Mouse (Mus musculus) macrophage (primary cell): ENCODE measurements around the gene Fam160a2. TPM values are rescaled to one million over a fixed set of nuclear protein-coding genes. Genes with fewer than 3 reads are reported as not detected.
"Not testable (repeated sequence)": the region's sequence is repeated elsewhere in the genome, so short reads cannot be mapped to it uniquely, and the experiment has no call there.

Experiments used
- H3K27ac ChIP-seq: fragments of 350-480 bp; formaldehyde crosslinking; 2 replicates; pipeline ENCODE4 v1.9.0; 2021
- H3K36me3 ChIP-seq: fragments of 350-480 bp; formaldehyde crosslinking; 2 replicates; pipeline ENCODE4 v1.9.0; 2021; ENCODE audit errors: inconsistent target
- H3K4me3 ChIP-seq: fragments of 350-480 bp; formaldehyde crosslinking; 2 replicates; pipeline ENCODE4 v1.9.0; 2021; ENCODE audit errors: inconsistent target
- H3K79me2 ChIP-seq: fragments of 350-480 bp; formaldehyde crosslinking; 2 replicates; pipeline ENCODE4 v1.9.0; 2021; ENCODE audit errors: inconsistent target
- WGBS: methylation state at CpG from one replicate; pipeline ENCODE4 v1.1.7; 2026; ENCODE audit warnings: inconsistent platforms; ENCODE audit not compliant: missing documents; 5-methylcytosine and 5-hydroxymethylcytosine counted together
- polyA plus RNA-seq: library from polyadenylated mRNA; stranded (reverse); fragments of 250-400 nt; gene quantifications from 3 replicates; pipeline ENCODE4 v1.2.4, GENCODE M21; 2018; ENCODE audit warnings: inconsistent platforms

Gene Fam160a2
- polyA plus RNA-seq, 1 experiment from 2014 or later = 6.6 TPM

GRCm38 (mm10) chr7:105411874-105412632, 12.2 kb upstream of the Fam160a2 start:
- H3K36me3 ChIP-seq, H3K4me3 ChIP-seq, H3K79me2 ChIP-seq, H3K27ac ChIP-seq: not testable (repeated sequence)
- 54% methylated on average over 7 of the region's 8 CpGs for WGBS

GRCm38 (mm10) chr7:105406322-105406721, 6.5 kb upstream of the Fam160a2 start:
- 38% methylated on average over 1 of the region's 1 CpGs for WGBS
- no peak overlapping the region for H3K4me3 ChIP-seq
- no peaks in the 10 kb centered on the region for H3K79me2 ChIP-seq

GRCm38 (mm10) chr7:105404268-105404667, 4.4 kb upstream of the Fam160a2 start, which contains the start of gene Cnga4:
Cnga4 (plus strand) TSS chr7:105404568.
- Histone ChIP-seq H3K4me3 (no peak within 1 kb of the TSS), H3K79me2 (no peaks in the 10 kb centered on the region), H3K36me3 (no peaks in the 10 kb centered on the region), H3K27ac (no peak within 1 kb of the TSS)
- 90% methylated on average over 5 of the region's 5 CpGs for whole genome bisulfite sequencing

More at GRCm38 (mm10) chr7:105406322-105406721, 6.5 kb upstream of the Fam160a2 start:
- Histone ChIP-seq H3K27ac (no peak overlapping the region), H3K36me3 (no peaks in the 10 kb centered on the region)

GRCm38 (mm10) chr7:105399058-105399934, 558 bp downstream of the Fam160a2 start:
- Histone ChIP-seq H3K4me3 (peak overlapping the region; percentile 92), H3K79me2 (peaks cover 19% of the 10 kb centered on the region; the same call in 1 of the 2 replicates), H3K27ac (peak overlapping the region; percentile 82), H3K36me3 (no peaks in the 10 kb centered on the region)
- under 1% methylated on average over 25 of the region's 25 CpGs for WGBS

- Histone ChIP-seq H3K36me3 (no peaks in the 10 kb centered on the region), H3K79me2 (peaks cover 19% of the 10 kb centered on the region; the same call in 1 of the 2 replicates), H3K4me3 (no peak overlapping the region), H3K27ac (no peak overlapping the region)
These were observed 3.7 kb downstream of the Fam160a2 start for GRCm38 (mm10) chr7:105396126-105396525.

- Histone ChIP-seq H3K27ac (no peak overlapping the region), H3K36me3 (no peaks in the 10 kb centered on the region), H3K79me2 (peaks cover 19% of the 10 kb centered on the region; the same call in 1 of the 2 replicates), H3K4me3 (no peak overlapping the region)
These were observed 4.6 kb downstream of the Fam160a2 start for GRCm38 (mm10) chr7:105395131-105395820.

GRCm38 (mm10) chr7:105394606-105395005, 5.2 kb downstream of the Fam160a2 start:
- 100% methylated on average over 1 of the region's 1 CpGs for WGBS
- H3K27ac ChIP-seq = no peak overlapping the region
- peaks cover 19% of the 10 kb centered on the region; the same call in 1 of the 2 replicates for H3K79me2 ChIP-seq
- H3K4me3 ChIP-seq = no peak overlapping the region
- peaks cover 5% of the 10 kb centered on the region; the same call in 1 of the 2 replicates for H3K36me3 ChIP-seq

GRCm38 (mm10) chr7:105390236-105390635, 9.6 kb downstream of the Fam160a2 start:
- peaks cover 46% of the 10 kb centered on the region for H3K36me3 ChIP-seq
- H3K79me2 ChIP-seq = no peaks in the 10 kb centered on the region
- no peak overlapping the region for H3K4me3 ChIP-seq
- no peak overlapping the region for H3K27ac ChIP-seq
- 44% methylated on average over 2 of the region's 2 CpGs for WGBS

GRCm38 (mm10) chr7:105387696-105388095, 12.2 kb downstream of the Fam160a2 start:
- no peaks in the 10 kb centered on the region for H3K79me2 ChIP-seq
- H3K27ac ChIP-seq = no peak overlapping the region
- 48% methylated on average over 2 of the region's 2 CpGs for WGBS
- no peak overlapping the region for H3K4me3 ChIP-seq
- peaks cover 71% of the 10 kb centered on the region for H3K36me3 ChIP-seq

- H3K4me3 ChIP-seq = no peak overlapping the region
- H3K27ac ChIP-seq = no peak overlapping the region
- H3K36me3 ChIP-seq = peaks cover 74% of the 10 kb centered on the region
- H3K79me2 ChIP-seq = no peaks in the 10 kb centered on the region
- WGBS = 55% methylated on average over 3 of the region's 3 CpGs
These were observed 19.5 kb downstream of the Fam160a2 start for GRCm38 (mm10) chr7:105380329-105380728.

GRCm38 (mm10) chr7:105374866-105375265, 25.0 kb downstream of the Fam160a2 start, which contains the start of gene Gm5901:
Gm5901 (plus strand) TSS chr7:105375038.
- peaks cover 24% of the 10 kb centered on the region for H3K36me3 ChIP-seq
- WGBS = 78% methylated on average over 1 of the region's 1 CpGs
- H3K4me3 ChIP-seq = no peak within 1 kb of the TSS
- H3K79me2 ChIP-seq = no peaks in the 10 kb centered on the region
- H3K27ac ChIP-seq = no peak within 1 kb of the TSS

GRCm38 (mm10) chr7:105373976-105374375, 25.9 kb downstream of the Fam160a2 start:
- WGBS = 91% methylated on average over 3 of the region's 3 CpGs
- Histone ChIP-seq H3K36me3 (peaks cover 15% of the 10 kb centered on the region; the same call in 1 of the 2 replicates), H3K4me3 (no peak overlapping the region), H3K79me2 (no peaks in the 10 kb centered on the region), H3K27ac (no peak overlapping the region)

GRCm38 (mm10) chr7:105373509-105373908, 26.3 kb downstream of the Fam160a2 start:
- no peak overlapping the region for H3K27ac ChIP-seq
- WGBS = 52% methylated on average over 4 of the region's 4 CpGs
- peaks cover 10% of the 10 kb centered on the region; the same call in 1 of the 2 replicates for H3K36me3 ChIP-seq
- H3K4me3 ChIP-seq = no peak overlapping the region
- no peaks in the 10 kb centered on the region for H3K79me2 ChIP-seq

GRCm38 (mm10) chr7:105372912-105373311, 26.9 kb downstream of the Fam160a2 start:
- Histone ChIP-seq H3K79me2 (no peaks in the 10 kb centered on the region), H3K36me3 (peaks cover 4% of the 10 kb centered on the region; the same call in 1 of the 2 replicates), H3K27ac (no peak overlapping the region), H3K4me3 (no peak overlapping the region)
- WGBS = 10% methylated on average over 1 of the region's 1 CpGs
